Mouse (Mus musculus) embryo, embryonic 11 days (tissue): ENCODE data around the gene 2200002J24Rik.
"Not testable (repeated sequence)": the region's sequence is repeated elsewhere in the genome, so short reads cannot be mapped to it uniquely, and the experiment has no call there.

ENCODE experiments used
- DNase-seq: peaks from one replicate; pipeline ENCODE4 v3.0.0-alpha.2; 2015

2200002J24Rik gene

GRCm38 (mm10) chr7:30729396-30730063, 30.8 kb downstream of the 2200002J24Rik start, which contains the start of gene Tmem147:
Gene Tmem147, minus strand, starts transcription at chr7:30729540.
- peak; percentile 98 for DNase-seq

- DNase-seq: not testable (repeated sequence)
Observed at GRCm38 (mm10) chr7:30730064-30730722, 31.5 kb downstream of the 2200002J24Rik start.

GRCm38 (mm10) chr7:30736211-30736610, 37.5 kb downstream of the 2200002J24Rik start:
- DNase-seq: no peak

- DNase-seq: not testable (repeated sequence)
Observed at GRCm38 (mm10) chr7:30742570-30742969, 43.8 kb downstream of the 2200002J24Rik start.

- not testable (repeated sequence) for DNase-seq
Observed at GRCm38 (mm10) chr7:30743617-30744016, 44.9 kb downstream of the 2200002J24Rik start, which contains the start of gene Gapdhs. Gene Gapdhs, minus strand, starts transcription at chr7:30743681.

- no peak for DNase-seq
Observed at GRCm38 (mm10) chr7:30744022-30744598, 45.4 kb downstream of the 2200002J24Rik start.

- DNase-seq: no peak
Observed at GRCm38 (mm10) chr7:30747525-30748204, 48.9 kb downstream of the 2200002J24Rik start.
